Mouse (Mus musculus) intestine, embryonic 14.5 days (tissue): ENCODE results near the gene Hmgn2. TPM values are rescaled to one million over a fixed set of nuclear protein-coding genes. Genes with fewer than 3 reads are reported as not detected.

Experiments
- ATAC-seq: fragments of 200-750 bp; cut with Nextera tagmentation; replicated peaks from 2 replicates; pipeline ENCODE4 v1.8.0; 2017; ENCODE audit warnings: low read depth, moderate number of reproducible peaks, moderate TSS enrichment, moderate library complexity; ENCODE audit not compliant: low FRiP score, low TSS enrichment
- DNase-seq: peaks from one replicate; pipeline ENCODE4 v3.0.0-alpha.2; 2018; ENCODE audit warnings: low spot score
- H3K27ac ChIP-seq: fragments of 300-500 bp; sonication (generic); 2 replicates; pipeline ENCODE4 v1.5.1; 2014; ENCODE audit warnings: low read depth, mild to moderate bottlenecking, control low read depth
- H3K27me3 ChIP-seq: fragments of 300-500 bp; sonication (generic); replicated peaks from 2 replicates; pipeline ENCODE4 v1.6.1; 2014; ENCODE audit warnings: low read length, control low read depth; ENCODE audit not compliant: control insufficient read depth, insufficient read depth
- H3K36me3 ChIP-seq: fragments of 300-500 bp; sonication (generic); 2 replicates; pipeline ENCODE4 v1.6.1; 2014; ENCODE audit warnings: low read length, control low read depth; ENCODE audit not compliant: control insufficient read depth, insufficient read depth
- H3K4me1 ChIP-seq: fragments of 300-500 bp; sonication (generic); replicated peaks from 2 replicates; pipeline ENCODE4 v1.6.1; 2014; ENCODE audit warnings: low read length, control low read depth, mixed read lengths; ENCODE audit not compliant: control insufficient read depth, insufficient read depth
- H3K4me2 ChIP-seq: fragments of 300-500 bp; sonication (generic); 2 replicates; pipeline ENCODE4 v1.6.1; 2014; ENCODE audit warnings: low read length
- H3K4me3 ChIP-seq: fragments of 300-500 bp; sonication (generic); 2 replicates; pipeline ENCODE4 v1.5.1; 2014; ENCODE audit warnings: low read depth, low read length, control low read depth, mixed read lengths
- H3K9ac ChIP-seq: fragments of 300-500 bp; sonication (generic); 2 replicates; pipeline ENCODE4 v1.6.1; 2014; ENCODE audit warnings: mild to moderate bottlenecking, low read length
- H3K9me3 ChIP-seq: fragments of 300-500 bp; sonication (generic); 2 replicates; pipeline ENCODE4 v1.6.1; 2016; ENCODE audit warnings: low read length, control low read depth; ENCODE audit not compliant: control insufficient read depth
- WGBS: fragments of 180-500 bp; shearing (Covaris S2); extraction: QIAGEN DNeasy Blood & Tissue Kit; methylation state at CpG from one replicate; pipeline ENCODE4 v1.1.7; 2014; 5-methylcytosine and 5-hydroxymethylcytosine counted together
- polyA plus RNA-seq: library from polyadenylated mRNA; unstranded; fragments of >200 nt; fragmentation: Nextera tagmentation; extraction: Ambion mirVana; gene quantifications from 2 replicates; pipeline ENCODE4 v1.2.1, GENCODE M21; 2014

Hmgn2 gene
- polyA plus RNA-seq, 1 experiment from 2014 or later: 2,568 TPM

DNA sequence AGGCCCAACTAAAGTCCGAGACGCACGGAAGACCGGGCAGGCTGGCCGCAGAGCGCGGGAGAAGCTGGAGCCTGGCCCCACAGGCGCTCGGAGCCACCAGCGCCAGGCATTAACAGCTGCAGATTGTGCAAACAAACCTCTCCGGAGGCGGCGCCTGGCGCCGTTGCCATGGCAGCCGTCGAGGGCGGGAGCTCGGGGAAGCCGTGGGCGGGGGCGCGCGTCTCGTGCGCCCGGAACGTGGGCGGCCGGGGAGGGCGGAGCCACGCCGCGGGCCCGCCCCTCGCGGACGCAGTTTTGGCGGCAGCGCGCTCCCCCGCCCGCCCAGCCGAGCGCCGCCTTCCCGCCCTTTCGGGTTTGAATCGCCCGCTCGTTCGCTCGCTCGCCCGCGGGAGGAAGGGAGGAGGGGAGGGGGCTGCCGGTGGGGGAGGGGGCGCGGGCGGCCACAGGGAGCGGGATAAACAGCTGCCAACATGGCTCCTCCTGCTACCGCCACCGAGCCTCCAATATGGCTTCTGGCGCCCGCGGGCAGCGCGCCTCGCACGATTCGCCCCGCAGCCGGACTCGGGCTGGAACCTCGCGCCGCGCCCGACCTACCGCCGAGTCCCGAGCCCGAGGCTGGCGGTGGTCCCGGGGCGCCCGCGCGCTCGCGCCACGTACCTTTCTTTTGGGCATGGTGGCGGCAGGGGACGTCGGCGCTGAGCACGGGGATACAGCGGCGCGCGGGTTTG, 1.1 kb downstream of the Hmgn2 start:
- WGBS: under 1% methylated on average over 80 of the region's 101 CpGs

DNA sequence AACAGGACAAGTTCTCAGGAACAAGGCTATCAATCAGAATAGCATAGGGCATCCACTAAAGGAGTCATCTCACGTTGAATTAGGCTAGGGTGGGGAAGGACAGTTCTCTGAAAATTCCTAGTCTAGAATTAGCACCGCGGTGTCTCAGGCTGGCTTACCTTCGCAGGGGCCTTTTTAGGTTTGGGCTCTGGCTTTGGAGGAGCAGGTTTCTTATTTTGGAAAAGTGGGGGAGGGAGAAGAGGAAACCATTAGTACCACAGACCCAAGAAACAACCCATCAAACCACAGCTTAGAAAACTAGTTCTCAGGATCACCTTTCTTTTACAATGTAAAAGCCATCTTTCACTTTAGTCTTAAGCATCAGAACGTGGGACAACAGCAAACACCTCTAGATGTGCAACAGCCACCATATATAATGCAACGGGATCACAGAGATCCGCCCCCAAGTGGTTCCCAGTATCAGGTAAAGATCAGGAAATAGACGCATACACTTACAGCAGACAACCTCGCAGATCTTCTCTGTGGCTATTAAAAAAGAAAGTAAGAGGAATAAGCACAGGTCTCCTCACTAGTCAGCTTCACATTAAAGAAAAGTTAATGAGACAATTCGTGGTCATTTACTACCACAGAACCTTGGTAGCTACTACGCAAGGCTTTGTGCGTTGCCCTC, 2.0 kb downstream of the Hmgn2 start:
- peaks cover 24% of the 10 kb centered on the region for H3K4me1 ChIP-seq
- H3K9ac ChIP-seq: peak overlapping the region; percentile 98
- H3K36me3 ChIP-seq: peaks cover 50% of the 10 kb centered on the region
- H3K4me2 ChIP-seq: peak overlapping the region; percentile 94
- peak overlapping the region; percentile 64 for H3K4me3 ChIP-seq
- ATAC-seq (no peak), DNase-seq (no peak)
- no peaks in the 10 kb centered on the region for H3K9me3 ChIP-seq
- H3K27ac ChIP-seq: peak overlapping the region; percentile 100; the same call in 1 of the 2 replicates
- WGBS: 33% methylated on average over 12 of the region's 12 CpGs
- H3K27me3 ChIP-seq: no peaks in the 10 kb centered on the region

More for the DNA sequence above, 1.1 kb downstream of the Hmgn2 start:
- Histone ChIP-seq H3K36me3 (peaks cover 56% of the 10 kb centered on the region), H3K9ac (peak overlapping the region; percentile 98), H3K4me3 (peak overlapping the region; percentile 64), H3K27ac (peak overlapping the region; percentile 100), H3K4me1 (peaks cover 24% of the 10 kb centered on the region), H3K27me3 (no peaks in the 10 kb centered on the region), H3K9me3 (no peaks in the 10 kb centered on the region), H3K4me2 (peak overlapping the region; percentile 94)
- DNase-seq (peak; percentile 97), ATAC-seq (peak; percentile 68)

GRCm38 (mm10) chr4:133962566-133962965, 5.9 kb downstream of the Hmgn2 start:
- H3K36me3 ChIP-seq: peaks cover 40% of the 10 kb centered on the region
- ATAC-seq (no peak), DNase-seq (no peak)

DNA sequence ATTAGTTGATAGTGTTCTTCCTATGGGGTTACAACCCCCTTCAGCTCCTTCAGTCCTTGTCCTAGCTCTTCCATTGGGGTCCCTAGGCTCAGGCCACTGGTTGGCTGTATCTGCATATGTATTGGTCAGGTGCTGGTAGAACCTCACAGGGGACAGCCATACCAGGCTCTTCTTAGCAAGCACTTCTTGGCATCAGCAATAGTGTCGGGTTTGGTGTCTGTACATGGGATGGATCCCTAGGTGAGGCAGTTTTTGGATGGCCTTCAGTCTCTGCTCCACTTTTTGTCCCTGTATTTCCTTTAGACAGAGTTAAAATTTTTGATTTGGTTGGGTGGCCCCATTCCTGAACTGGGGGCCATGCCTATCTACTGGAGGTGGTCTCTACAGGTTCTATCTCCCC, 9.6 kb downstream of the Hmgn2 start:
- Histone ChIP-seq H3K4me1 (no peaks in the 10 kb centered on the region), H3K4me2 (no peak overlapping the region), H3K36me3 (peaks cover 16% of the 10 kb centered on the region), H3K9me3 (no peaks in the 10 kb centered on the region), H3K9ac (no peak overlapping the region), H3K27ac (no peak overlapping the region), H3K4me3 (no peak overlapping the region), H3K27me3 (no peaks in the 10 kb centered on the region)
- WGBS: 86% methylated on average over 1 of the region's 1 CpGs
- ATAC-seq (no peak), DNase-seq (no peak)

More at GRCm38 (mm10) chr4:133962566-133962965, 5.9 kb downstream of the Hmgn2 start:
- peaks cover 11% of the 10 kb centered on the region for H3K4me1 ChIP-seq
- H3K9me3 ChIP-seq: no peaks in the 10 kb centered on the region
- no peak overlapping the region for H3K4me3 ChIP-seq
- WGBS: 80% methylated on average over 7 of the region's 7 CpGs
- H3K27me3 ChIP-seq: no peaks in the 10 kb centered on the region
- no peak overlapping the region for H3K4me2 ChIP-seq
- no peak overlapping the region for H3K9ac ChIP-seq
- no peak overlapping the region for H3K27ac ChIP-seq

- H3K4me3 ChIP-seq: no peak overlapping the region
- DNase-seq (no peak), ATAC-seq (no peak)
- no peak overlapping the region for H3K27ac ChIP-seq
- no peaks in the 10 kb centered on the region for H3K27me3 ChIP-seq
- no peaks in the 10 kb centered on the region for H3K4me1 ChIP-seq
- no peaks in the 10 kb centered on the region for H3K9me3 ChIP-seq
- WGBS: 91% methylated on average over 4 of the region's 4 CpGs
- H3K4me2 ChIP-seq: no peak overlapping the region
- H3K36me3 ChIP-seq: no peaks in the 10 kb centered on the region
- H3K9ac ChIP-seq: no peak overlapping the region
These were observed 12.1 kb downstream of the Hmgn2 start for GRCm38 (mm10) chr4:133956358-133956757.

DNA sequence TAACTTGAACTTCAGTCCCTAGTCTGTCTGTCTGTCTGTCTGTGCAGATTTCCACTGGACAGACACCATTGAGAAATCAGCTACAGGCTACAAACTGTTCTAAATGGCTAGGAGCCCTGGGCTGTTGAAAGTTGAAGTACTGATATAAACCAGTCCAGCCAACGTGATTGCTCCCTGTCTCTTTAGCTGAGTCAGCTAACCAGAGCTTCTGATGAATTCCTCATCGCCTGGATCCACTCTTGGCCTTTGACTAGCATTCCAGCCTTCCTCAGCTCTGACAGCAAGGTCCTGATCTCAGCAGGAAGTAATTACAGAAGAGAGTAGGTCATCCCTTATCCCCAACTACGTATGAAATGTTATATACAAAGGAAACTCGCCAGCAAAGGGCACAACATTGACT, 21.7 kb downstream of the Hmgn2 start:
- Histone ChIP-seq H3K4me2 (no peak overlapping the region), H3K36me3 (no peaks in the 10 kb centered on the region), H3K4me3 (no peak overlapping the region), H3K4me1 (no peaks in the 10 kb centered on the region), H3K27ac (no peak overlapping the region), H3K9ac (no peak overlapping the region), H3K9me3 (peaks cover 3% of the 10 kb centered on the region; the same call in 1 of the 2 replicates), H3K27me3 (no peaks in the 10 kb centered on the region)
- DNase-seq (no peak), ATAC-seq (no peak)
- 36% methylated on average over 4 of the region's 4 CpGs for WGBS

GRCm38 (mm10) chr4:133943791-133944190, 24.7 kb downstream of the Hmgn2 start:
- Histone ChIP-seq H3K4me1 (no peaks in the 10 kb centered on the region; the same call in 1 of the 2 replicates), H3K4me2 (no peak overlapping the region), H3K27ac (no peak overlapping the region), H3K36me3 (no peaks in the 10 kb centered on the region), H3K9ac (no peak overlapping the region), H3K9me3 (peaks cover 3% of the 10 kb centered on the region; the same call in 1 of the 2 replicates), H3K4me3 (no peak overlapping the region), H3K27me3 (no peaks in the 10 kb centered on the region)
- ATAC-seq (no peak), DNase-seq (no peak)
- WGBS: 72% methylated on average over 3 of the region's 3 CpGs

DNA sequence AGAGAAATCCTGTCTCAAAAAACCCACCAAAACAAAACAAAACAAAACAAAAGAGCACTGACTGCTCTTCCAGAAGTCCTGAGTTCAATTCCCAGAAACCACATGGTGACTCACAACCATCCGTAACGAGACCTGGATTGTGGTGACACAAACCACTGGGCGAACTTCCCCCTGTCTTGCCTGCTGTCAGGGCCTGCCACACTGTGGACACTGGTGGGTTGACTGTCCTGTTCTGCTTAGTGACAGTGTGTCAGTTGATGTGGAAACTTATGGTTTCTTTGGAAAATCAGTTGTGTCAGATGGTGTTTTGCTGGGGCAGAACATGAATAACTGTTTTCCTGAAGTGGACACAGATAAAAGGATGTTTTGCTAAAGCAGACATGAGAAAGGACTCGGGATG, 25.8 kb downstream of the Hmgn2 start:
- Histone ChIP-seq H3K4me3 (no peak overlapping the region), H3K27me3 (no peaks in the 10 kb centered on the region), H3K9ac (no peak overlapping the region), H3K27ac (no peak overlapping the region), H3K36me3 (no peaks in the 10 kb centered on the region), H3K9me3 (peaks cover 3% of the 10 kb centered on the region; the same call in 1 of the 2 replicates), H3K4me1 (no peaks in the 10 kb centered on the region; the same call in 1 of the 2 replicates), H3K4me2 (no peak overlapping the region)
- ATAC-seq: no peak
- no peak for DNase-seq
- WGBS: 88% methylated on average over 4 of the region's 4 CpGs
